Mouse (Mus musculus) adipose tissue, adult 10 weeks (tissue): ENCODE data around the gene Ppt2. TPM values are rescaled to one million over a fixed set of nuclear protein-coding genes. Genes with fewer than 3 reads are reported as not detected.

Source experiments
- polyA plus RNA-seq: library from polyadenylated mRNA; stranded (reverse); fragments of 350-450 nt; fragmentation: Illumina TruSeq; extraction: RNeasy Lipid Tissue Mini Kit (QIAGEN cat#74804); gene quantifications from one replicate; pipeline ENCODE4 v1.2.3, GENCODE M21; 2014; ENCODE audit warnings: low read depth, low replicate concordance

Gene Ppt2
- polyA plus RNA-seq = 55.8 TPM

GRCm38 (mm10) chr17:34627943-34628643 is at the start of gene Ppt2:
TSS of gene Ppt2 (minus strand) at chr17:34628510.

GRCm38 (mm10) chr17:34670235-34670634 is 41.9 kb upstream of the Ppt2 start, which contains the start of gene Tnxb:
TSS of gene Tnxb (plus strand) at chr17:34670535.

GRCm38 (mm10) chr17:34646906-34647787 is 18.8 kb upstream of the Ppt2 start, which contains the start of gene Atf6b:
TSS of gene Atf6b (plus strand) at chr17:34647146.

GRCm38 (mm10) chr17:34644608-34645007 is 16.3 kb upstream of the Ppt2 start, which contains the start of gene Fkbpl:
TSS of gene Fkbpl (plus strand) at chr17:34644764.

GRCm38 (mm10) chr17:34629221-34629751 is 976 bp upstream of the Ppt2 start, which contains the start of gene Prrt1:
TSS of gene Prrt1 (plus strand) at chr17:34629533.

GRCm38 (mm10) chr17:34615871-34616270 is 12.4 kb downstream of the Ppt2 start, which contains the start of gene Egfl8:
TSS of gene Egfl8 (minus strand) at chr17:34615971.

GRCm38 (mm10) chr17:34604061-34604508 is 24.2 kb downstream of the Ppt2 start, which contains the start of gene Agpat1:
TSS of gene Agpat1 (plus strand) at chr17:34604262.

GRCm38 (mm10) chr17:34603375-34604060 is 24.8 kb downstream of the Ppt2 start, which contains the start of gene Rnf5:
TSS of gene Rnf5 (minus strand) at chr17:34603690.

GRCm38 (mm10) chr17:34597566-34598095 is 30.7 kb downstream of the Ppt2 start, which contains the start of gene Ager:
TSS of gene Ager (plus strand) at chr17:34597862.

GRCm38 (mm10) chr17:34591029-34591993 is 37.0 kb downstream of the Ppt2 start, which contains the start of gene Pbx2:
TSS of gene Pbx2 (plus strand) at chr17:34591266.

GRCm38 (mm10) chr17:34589681-34590101 is 38.6 kb downstream of the Ppt2 start, which contains the start of gene Gpsm3:
TSS of gene Gpsm3 (plus strand) at chr17:34589806.

Other genes starting within 250 kb of the Ppt2 start
- 20.9 TPM for gene BC051142, start 229.7 kb downstream of the Ppt2 start, polyA plus RNA-seq
- not detected for gene Btnl4, start 151.2 kb downstream of the Ppt2 start, polyA plus RNA-seq
- not detected for gene Btnl6, start 111.2 kb downstream of the Ppt2 start, polyA plus RNA-seq
- gene Notch4, start 64.2 kb downstream of the Ppt2 start, polyA plus RNA-seq = 9.9 TPM
- gene Gpsm3, start 38.7 kb downstream of the Ppt2 start, polyA plus RNA-seq = 14.3 TPM
- gene Pbx2, start 37.2 kb downstream of the Ppt2 start, polyA plus RNA-seq = 43.0 TPM
- 5.1 TPM for gene Ager, start 30.6 kb downstream of the Ppt2 start, polyA plus RNA-seq
- gene Rnf5, start 24.8 kb downstream of the Ppt2 start, polyA plus RNA-seq = 71.9 TPM
- 88.3 TPM for gene Agpat1, start 24.2 kb downstream of the Ppt2 start, polyA plus RNA-seq
- gene Egfl8, start 12.5 kb downstream of the Ppt2 start, polyA plus RNA-seq = 3.9 TPM
- gene Prrt1, start 1.0 kb upstream of the Ppt2 start, polyA plus RNA-seq = 31.3 TPM
- gene Fkbpl, start 16.3 kb upstream of the Ppt2 start, polyA plus RNA-seq = 15.4 TPM
- 49.9 TPM for gene Atf6b, start 18.6 kb upstream of the Ppt2 start, polyA plus RNA-seq
- gene Tnxb, start 42.0 kb upstream of the Ppt2 start, polyA plus RNA-seq = 30.0 TPM
- gene C4b, start 115.4 kb upstream of the Ppt2 start, polyA plus RNA-seq = 248 TPM
- 1.4 TPM for gene Cyp21a1, start 176.1 kb upstream of the Ppt2 start, polyA plus RNA-seq
- 45.3 TPM for gene Stk19, start 208.4 kb upstream of the Ppt2 start, polyA plus RNA-seq
- 59.7 TPM for gene Dxo, start 208.5 kb upstream of the Ppt2 start, polyA plus RNA-seq
- 45.7 TPM for gene Skiv2l, start 221.7 kb upstream of the Ppt2 start, polyA plus RNA-seq
- gene Nelfe, start 221.9 kb upstream of the Ppt2 start, polyA plus RNA-seq = 75.8 TPM
- 114 TPM for gene Cfb, start 234.0 kb upstream of the Ppt2 start, polyA plus RNA-seq